Mouse (Mus musculus) brain, embryonic 14.5 days (tissue): ENCODE measurements at regions not wholly inside any gene's neighbourhood (a gene's known extent, or its start where the extent isn't known, plus 50 kb on each side); places are given as distances from the start of the nearest gene placed in this dataset.

Source experiments
- CTCF ChIP-seq: fragments of 200-500 bp; IDR thresholded peaks from 2 replicates; pipeline ENCODE4 v1.5.1; 2012; ENCODE audit warnings: inconsistent platforms, mild to moderate bottlenecking, moderate library complexity, borderline replicate concordance; ENCODE audit not compliant: insufficient read depth, insufficient read length; ENCODE audit errors: extremely low read depth
- POLR2A ChIP-seq: fragments of 200-500 bp; IDR thresholded peaks from 2 replicates; pipeline ENCODE4 v1.6.1; 2012; ENCODE audit warnings: mild to moderate bottlenecking, inconsistent platforms, borderline replicate concordance; ENCODE audit not compliant: poor library complexity, insufficient read depth, insufficient read length, severe bottlenecking; ENCODE audit errors: extremely low read depth

GRCm38 (mm10) chr1:190541892-190542291, 369.7 kb downstream of the Rps6kc1 start:
- TF ChIP-seq POLR2A (no peak), CTCF (peak; percentile 37; the same call in 1 of the 2 replicates)
